Mouse (Mus musculus) hindbrain, embryonic 16.5 days (tissue): ENCODE data around the gene Dock9. TPM values are rescaled to one million over a fixed set of nuclear protein-coding genes. Genes with fewer than 3 reads are reported as not detected.

Source experiments
- ATAC-seq: fragments of 200-750 bp; cut with Nextera tagmentation; 2 replicates; pipeline ENCODE4 v1.8.0; 2017; ENCODE audit warnings: moderate TSS enrichment, moderate library complexity
- H3K27ac ChIP-seq: fragments of 300-500 bp; sonication (generic); 2 replicates; pipeline ENCODE4 v1.5.1; 2014; ENCODE audit warnings: low read depth, mild to moderate bottlenecking, control low read depth, low read length, moderate library complexity
- H3K27me3 ChIP-seq: fragments of 300-500 bp; sonication (generic); replicated peaks from 2 replicates; pipeline ENCODE4 v1.6.1; 2014; ENCODE audit warnings: low read length; ENCODE audit not compliant: control insufficient read depth, insufficient read depth
- H3K36me3 ChIP-seq: fragments of 300-500 bp; sonication (generic); 2 replicates; pipeline ENCODE4 v1.6.1; 2014; ENCODE audit warnings: mild to moderate bottlenecking, low read length, moderate library complexity, mixed read lengths; ENCODE audit not compliant: control insufficient read depth, insufficient read depth
- H3K4me1 ChIP-seq: fragments of 300-500 bp; sonication (generic); 2 replicates; pipeline ENCODE4 v1.6.1; 2014; ENCODE audit warnings: low read depth, low read length; ENCODE audit not compliant: control insufficient read depth, insufficient read depth
- H3K4me2 ChIP-seq: fragments of 300-500 bp; sonication (generic); 2 replicates; pipeline ENCODE4 v1.6.1; 2014; ENCODE audit warnings: mild to moderate bottlenecking, low read length, control low read depth, moderate library complexity
- H3K4me3 ChIP-seq: fragments of 300-500 bp; sonication (generic); 2 replicates; pipeline ENCODE4 v1.5.1; 2014; ENCODE audit warnings: mild to moderate bottlenecking, low read length, control low read depth, moderate library complexity
- H3K9ac ChIP-seq: fragments of 300-500 bp; sonication (generic); 2 replicates; pipeline ENCODE4 v1.6.1; 2014; ENCODE audit warnings: low read depth, mild to moderate bottlenecking, control low read depth, low read length, moderate library complexity
- H3K9me3 ChIP-seq: fragments of 300-500 bp; sonication (generic); 2 replicates; pipeline ENCODE4 v1.6.1; 2014; ENCODE audit warnings: mild to moderate bottlenecking, low read length, moderate library complexity; ENCODE audit not compliant: control insufficient read depth
- WGBS: fragments of 180-500 bp; shearing (Covaris S2); extraction: QIAGEN DNeasy Blood & Tissue Kit; methylation state at CpG from one replicate; pipeline ENCODE4 v1.1.7; 2014; 5-methylcytosine and 5-hydroxymethylcytosine counted together
- polyA plus RNA-seq: library from polyadenylated mRNA; unstranded; fragments of >200 nt; fragmentation: Nextera tagmentation; extraction: Ambion mirVana; gene quantifications from 2 replicates; pipeline ENCODE4 v1.2.1, GENCODE M21; 2015

Gene Dock9
- polyA plus RNA-seq, 1 experiment from 2014 or later = 13.4 TPM

DNA sequence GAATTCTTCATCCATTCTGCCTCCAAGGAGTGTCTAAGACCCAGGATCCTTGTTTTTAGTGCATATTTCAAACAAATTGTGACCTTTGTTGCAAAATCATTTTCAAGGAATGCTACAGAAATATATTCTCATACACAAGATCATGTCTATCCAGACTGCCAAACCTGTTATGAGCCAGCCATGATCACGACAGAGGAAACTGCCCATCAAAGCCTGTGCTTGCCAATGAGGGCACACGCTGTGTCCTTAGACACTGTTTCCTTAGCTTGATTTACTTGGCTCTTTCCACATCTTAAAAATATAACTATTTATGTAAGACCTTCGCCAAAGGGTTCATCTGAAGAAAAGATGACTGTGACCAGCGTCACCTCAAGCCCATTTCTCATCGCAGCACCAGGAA lies 127.6 kb downstream of the Dock9 start:
- Histone ChIP-seq H3K4me3 (no peak overlapping the region), H3K27me3 (no peaks in the 10 kb centered on the region), H3K9me3 (peaks cover 4% of the 10 kb centered on the region; the same call in 1 of the 2 replicates), H3K36me3 (peaks cover 5% of the 10 kb centered on the region), H3K9ac (no peak overlapping the region), H3K27ac (no peak overlapping the region), H3K4me2 (no peak overlapping the region), H3K4me1 (no peaks in the 10 kb centered on the region)
- 96% methylated on average over 5 of the region's 5 CpGs for WGBS
- no peak for ATAC-seq

DNA sequence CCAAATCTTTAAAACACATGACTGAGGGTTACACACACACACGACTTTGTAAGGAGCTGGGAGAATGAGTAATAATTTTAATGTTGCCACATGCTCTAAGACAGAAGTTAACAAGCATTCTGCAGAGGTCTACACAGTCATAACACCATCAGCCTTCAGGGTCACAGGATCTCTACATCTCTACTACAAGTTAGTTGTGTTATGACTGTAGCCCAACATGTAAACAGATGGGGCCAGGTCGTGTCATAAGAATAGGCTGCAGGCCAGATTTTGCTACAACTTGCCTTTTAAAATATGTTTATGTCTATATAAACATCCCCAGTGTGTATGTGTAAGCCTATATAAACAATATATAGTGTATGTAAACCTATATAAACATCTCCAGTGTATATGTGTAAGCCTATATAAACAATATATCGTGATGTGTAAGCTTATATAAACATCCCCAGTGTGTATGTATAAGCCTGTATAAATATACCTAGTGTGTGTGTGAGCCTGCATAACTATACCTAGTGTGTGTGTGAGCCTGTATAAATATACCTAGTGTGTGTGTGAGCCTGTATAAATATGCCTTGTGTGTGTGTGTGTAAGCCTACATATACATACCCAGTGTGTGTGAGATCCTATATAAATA lies 130.9 kb downstream of the Dock9 start:
- H3K4me2 ChIP-seq = no peak overlapping the region

DNA sequence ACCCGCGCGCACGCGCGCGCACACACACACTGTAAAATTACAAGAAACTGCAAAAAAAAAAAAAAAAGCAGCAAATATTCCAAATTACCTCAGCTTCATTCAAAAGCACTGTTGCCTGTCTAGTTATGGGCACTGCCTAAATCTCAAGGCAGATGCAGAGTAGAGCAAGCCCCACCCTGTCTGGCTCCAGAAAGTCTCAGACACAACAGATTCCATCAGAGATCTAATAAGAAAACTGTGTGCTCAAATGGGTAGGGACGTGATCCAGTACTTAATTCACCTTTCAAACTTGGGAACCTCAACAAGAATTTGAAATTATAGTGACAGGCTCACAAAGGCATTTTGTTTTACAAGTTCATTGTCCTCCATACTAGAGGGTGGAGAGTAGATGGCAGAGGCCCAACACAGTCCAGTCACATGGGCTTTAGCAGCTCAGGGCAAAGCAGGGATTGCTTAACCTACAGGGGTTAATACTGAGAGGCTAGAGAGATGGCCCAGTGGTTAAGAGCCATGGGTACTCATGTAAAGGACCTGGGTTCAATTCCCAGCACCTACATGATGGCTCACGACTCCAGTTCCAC lies 131.9 kb downstream of the Dock9 start:
- Histone ChIP-seq H3K36me3 (no peaks in the 10 kb centered on the region), H3K4me1 (no peaks in the 10 kb centered on the region), H3K4me2 (no peak overlapping the region), H3K9me3 (peaks cover 2% of the 10 kb centered on the region; the same call in 1 of the 2 replicates), H3K9ac (no peak overlapping the region), H3K4me3 (no peak overlapping the region), H3K27me3 (no peaks in the 10 kb centered on the region), H3K27ac (no peak overlapping the region)
- ATAC-seq = no peak
- 96% methylated on average over 9 of the region's 9 CpGs for whole genome bisulfite sequencing

More for the DNA sequence above, 130.9 kb downstream of the Dock9 start:
- Histone ChIP-seq H3K9ac (no peak overlapping the region), H3K36me3 (no peaks in the 10 kb centered on the region), H3K9me3 (peaks cover 2% of the 10 kb centered on the region; the same call in 1 of the 2 replicates), H3K4me1 (no peaks in the 10 kb centered on the region), H3K27me3 (no peaks in the 10 kb centered on the region), H3K27ac (no peak overlapping the region), H3K4me3 (no peak overlapping the region)
- WGBS = 83% methylated on average over 3 of the region's 3 CpGs
- ATAC-seq = no peak

DNA sequence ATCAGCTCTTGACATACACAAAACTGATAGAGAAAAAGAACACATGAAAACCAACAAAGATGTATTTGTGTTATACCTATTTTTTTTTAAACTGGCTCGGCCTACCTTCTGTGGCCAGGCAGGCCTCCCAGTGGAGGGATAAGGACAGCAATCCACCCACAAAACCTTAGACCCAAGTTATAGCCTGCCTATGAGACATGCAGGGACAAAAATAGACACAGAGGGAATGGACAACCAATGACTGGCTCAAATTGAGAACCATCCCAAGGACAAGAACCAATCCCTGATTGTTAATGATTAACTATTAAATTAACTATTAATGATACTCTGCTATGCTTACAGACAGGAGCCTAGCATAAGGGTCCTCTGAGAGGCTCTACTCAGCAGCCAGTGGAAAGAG lies 133.7 kb downstream of the Dock9 start:
- Histone ChIP-seq H3K4me1 (no peaks in the 10 kb centered on the region), H3K9ac (no peak overlapping the region), H3K4me3 (no peak overlapping the region), H3K9me3 (peaks cover 2% of the 10 kb centered on the region; the same call in 1 of the 2 replicates), H3K36me3 (no peaks in the 10 kb centered on the region), H3K27me3 (no peaks in the 10 kb centered on the region), H3K4me2 (no peak overlapping the region), H3K27ac (no peak overlapping the region)
- WGBS = 100% methylated on average over 1 of the region's 1 CpGs
- ATAC-seq = no peak

DNA sequence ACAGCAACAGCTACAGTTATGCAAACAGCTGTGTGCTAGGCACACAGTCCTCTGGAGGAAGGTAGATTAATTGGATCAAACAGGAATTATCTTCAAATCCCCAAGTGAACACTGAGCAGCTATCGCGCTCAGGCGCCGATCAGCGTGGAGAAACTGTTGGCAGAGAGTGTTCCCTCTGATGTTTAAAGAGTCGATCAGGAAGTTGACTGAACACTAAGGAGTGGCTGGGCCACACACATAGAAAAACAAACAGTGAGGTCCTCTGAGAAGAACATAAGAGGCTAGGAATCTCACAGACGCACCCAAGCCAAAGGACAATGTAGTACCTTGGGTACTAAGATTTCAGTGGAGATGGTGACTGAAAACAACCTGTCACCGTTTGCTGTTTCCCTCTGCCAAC lies 136.7 kb downstream of the Dock9 start:
- WGBS = 55% methylated on average over 8 of the region's 8 CpGs
- ATAC-seq = no peak

DNA sequence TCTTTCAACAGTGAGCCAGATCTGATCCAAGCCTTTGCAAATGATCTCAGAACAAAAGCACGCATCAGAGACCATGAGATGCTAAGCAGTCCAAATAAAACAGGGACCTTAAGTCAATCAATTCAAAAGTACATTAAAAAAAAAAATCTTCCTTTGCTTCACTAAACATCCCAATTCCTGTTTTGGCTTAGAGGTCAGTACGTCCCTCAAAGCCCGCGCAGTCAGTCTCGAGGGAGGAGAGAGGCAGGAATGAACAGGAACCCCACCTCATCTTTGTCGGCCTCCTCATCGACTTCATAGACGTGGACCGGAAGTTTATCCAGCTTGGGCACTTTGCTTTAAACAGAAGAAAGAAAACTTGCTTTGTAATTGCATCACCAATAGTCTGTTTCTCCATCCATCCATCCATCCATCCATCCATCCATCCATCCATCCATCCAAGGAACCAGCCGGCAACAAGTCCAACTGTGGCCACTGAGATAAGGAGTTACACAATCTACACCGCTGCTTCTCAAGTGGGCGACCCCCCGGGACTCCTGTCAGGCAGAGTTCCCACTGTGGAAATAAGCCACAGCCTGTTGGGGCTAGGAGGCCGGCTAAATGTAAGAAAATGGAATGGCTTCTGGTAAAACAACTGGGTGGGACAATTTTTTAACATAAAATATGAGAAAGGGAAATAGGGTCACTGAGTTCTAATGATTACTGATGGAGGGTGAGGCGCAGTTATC lies 137.3 kb downstream of the Dock9 start:
- Histone ChIP-seq H3K9me3 (no peaks in the 10 kb centered on the region), H3K4me2 (no peak overlapping the region), H3K4me1 (no peaks in the 10 kb centered on the region), H3K36me3 (peaks cover 2% of the 10 kb centered on the region), H3K9ac (no peak overlapping the region), H3K4me3 (no peak overlapping the region), H3K27ac (no peak overlapping the region), H3K27me3 (no peaks in the 10 kb centered on the region)
- ATAC-seq = no peak
- 86% methylated on average over 15 of the region's 15 CpGs for WGBS

More for the DNA sequence above, 136.7 kb downstream of the Dock9 start:
- H3K4me1 ChIP-seq = no peaks in the 10 kb centered on the region
- no peaks in the 10 kb centered on the region for H3K36me3 ChIP-seq
- no peak overlapping the region for H3K27ac ChIP-seq
- no peak overlapping the region for H3K9ac ChIP-seq
- no peak overlapping the region for H3K4me2 ChIP-seq
- H3K27me3 ChIP-seq = no peaks in the 10 kb centered on the region
- no peak overlapping the region for H3K4me3 ChIP-seq
- H3K9me3 ChIP-seq = no peaks in the 10 kb centered on the region

DNA sequence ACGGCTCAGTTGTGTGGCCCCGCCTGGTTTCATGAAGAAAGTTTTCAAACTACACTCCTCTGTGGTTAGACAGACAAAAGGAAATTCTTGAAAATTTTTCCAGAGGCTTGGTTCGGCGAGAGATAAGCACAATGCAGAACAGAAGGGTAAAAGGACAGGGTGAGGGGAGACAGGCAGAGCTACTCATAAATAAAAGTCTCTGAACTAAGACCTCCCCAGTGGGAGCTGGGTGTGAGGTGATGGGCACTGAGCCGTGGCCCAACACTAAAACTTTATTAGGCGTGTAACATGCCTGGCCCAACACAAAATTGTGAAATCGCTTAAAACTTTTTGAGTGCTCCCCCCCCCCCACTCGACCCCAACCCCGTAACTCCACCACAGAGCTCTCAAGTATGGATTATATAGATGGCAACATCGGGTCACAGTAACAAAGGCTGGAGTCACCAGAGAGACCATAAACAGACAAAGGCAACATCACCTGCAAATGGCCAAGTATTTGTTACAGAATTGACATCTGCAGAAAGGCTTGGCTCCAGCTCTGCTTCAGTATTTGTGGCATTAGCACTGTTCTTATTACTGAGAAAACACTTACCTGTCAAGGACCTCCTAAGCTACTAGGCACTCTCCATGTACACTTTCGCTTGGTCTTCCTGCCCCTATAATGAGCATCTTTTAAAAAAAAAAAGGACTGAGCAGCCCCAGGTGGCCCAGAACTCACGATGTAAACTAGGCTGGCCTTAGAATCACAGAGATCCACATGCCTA lies 138.4 kb downstream of the Dock9 start:
- H3K36me3 ChIP-seq = peaks cover 4% of the 10 kb centered on the region
- H3K27me3 ChIP-seq = no peaks in the 10 kb centered on the region
- no peak overlapping the region for H3K27ac ChIP-seq
- H3K9ac ChIP-seq = no peak overlapping the region
- H3K9me3 ChIP-seq = no peaks in the 10 kb centered on the region
- 73% methylated on average over 12 of the region's 12 CpGs for WGBS
- no peak overlapping the region for H3K4me3 ChIP-seq
- no peak for ATAC-seq
- H3K4me1 ChIP-seq = no peaks in the 10 kb centered on the region
- no peak overlapping the region for H3K4me2 ChIP-seq

DNA sequence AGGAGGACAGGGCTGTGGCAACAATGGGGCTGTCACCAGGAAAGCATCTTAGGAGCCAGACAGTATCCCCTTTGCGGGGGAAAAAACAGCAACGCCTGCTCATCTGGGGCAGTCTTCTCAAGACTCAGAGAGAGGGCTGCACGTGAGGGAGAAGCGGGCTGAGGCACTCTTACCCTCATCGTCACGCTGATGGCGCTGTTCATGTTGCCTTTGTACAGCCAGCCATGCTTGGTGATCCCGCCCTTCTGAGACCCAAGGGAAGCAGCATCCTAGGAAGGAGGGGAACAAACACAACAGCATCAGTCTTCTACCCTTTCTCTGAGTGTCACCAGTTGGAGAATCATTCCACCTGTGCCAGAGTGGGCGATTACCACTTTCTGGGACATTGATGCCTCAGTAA lies 139.1 kb downstream of the Dock9 start:
- Histone ChIP-seq H3K27me3 (no peaks in the 10 kb centered on the region), H3K9me3 (no peaks in the 10 kb centered on the region), H3K4me3 (no peak overlapping the region), H3K9ac (no peak overlapping the region), H3K27ac (no peak overlapping the region), H3K4me1 (no peaks in the 10 kb centered on the region), H3K4me2 (no peak overlapping the region), H3K36me3 (peaks cover 4% of the 10 kb centered on the region)
- 86% methylated on average over 9 of the region's 9 CpGs for WGBS
- no peak for ATAC-seq

DNA sequence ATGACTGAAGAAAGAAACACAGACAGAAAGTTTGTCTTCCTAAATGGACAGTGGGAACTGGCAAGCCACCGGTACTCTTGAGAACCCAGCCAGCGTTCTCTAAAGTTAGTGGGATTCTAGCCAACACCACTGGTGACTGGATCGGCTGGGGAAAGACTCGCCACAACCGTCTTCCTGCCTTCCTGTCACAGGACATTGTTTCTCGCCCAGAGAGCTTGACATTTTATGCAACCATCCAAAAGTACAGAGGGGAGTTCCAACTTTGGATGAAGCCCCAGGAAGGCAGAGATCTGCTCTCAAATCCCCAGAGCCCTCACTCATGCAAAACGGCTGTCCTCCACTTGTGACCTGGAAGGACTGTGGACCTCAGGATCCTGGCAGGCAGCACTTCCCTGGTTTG lies 140.0 kb downstream of the Dock9 start:
- no peak for ATAC-seq
- no peak overlapping the region for H3K4me2 ChIP-seq
- no peaks in the 10 kb centered on the region for H3K4me1 ChIP-seq
- H3K27ac ChIP-seq = no peak overlapping the region
- H3K4me3 ChIP-seq = no peak overlapping the region
- H3K36me3 ChIP-seq = peaks cover 6% of the 10 kb centered on the region
- no peaks in the 10 kb centered on the region for H3K9me3 ChIP-seq
- H3K27me3 ChIP-seq = no peaks in the 10 kb centered on the region
- H3K9ac ChIP-seq = no peak overlapping the region
- WGBS = 76% methylated on average over 7 of the region's 7 CpGs
